Mouse (Mus musculus): Measurements from ENCODE around the gene Prrg3. TPM values are rescaled to one million over a fixed set of nuclear protein-coding genes. Genes with fewer than 3 reads are reported as not detected.
"Not testable (repeated sequence)": the region's sequence is repeated elsewhere in the genome, so short reads cannot be mapped to it uniquely, and the experiment has no call there.

The Prrg3 gene
- polyA plus RNA-seq, 1 experiment: 1.3 TPM

GRCm38 (mm10) chrX:71971325-71971724 lies 8.9 kb downstream of the Prrg3 start:
- Histone ChIP-seq H3K36me3 (ENCODE audit: control insufficient read depth, insufficient read depth, low read length) (no peaks in the 10 kb centered on the region), H3K27ac (ENCODE audit: insufficient read depth, low read length) (no peak overlapping the region), H3K4me1 (ENCODE audit: control insufficient read depth, insufficient read depth, insufficient read length) (no peaks in the 10 kb centered on the region), H3K4me3 (ENCODE audit: extremely low read depth, insufficient read depth, insufficient read length) (no peak overlapping the region), H3K27me3 (ENCODE audit: control insufficient read depth, insufficient read depth, low read length) (no peaks in the 10 kb centered on the region)
- 81% methylated on average over 5 of the region's 5 CpGs for WGBS
- DNase-seq (ENCODE audit: low read depth in 1 of 2, low spot score in 2 of 2): no peak
- TF ChIP-seq POLR2A (IDR thresholded peaks at IDR 0.05; ENCODE audit: low read depth, low read length) (no peak), CTCF (IDR thresholded peaks at IDR 0.05; ENCODE audit: extremely low read depth, insufficient read depth, insufficient read length, insufficient replicate concordance) (no peak)

- WGBS: 76% methylated on average over 2 of the region's 2 CpGs
- Histone ChIP-seq H3K4me3 (ENCODE audit: extremely low read depth, insufficient read depth, insufficient read length) (no peak within 1 kb of the TSS), H3K4me1 (ENCODE audit: control insufficient read depth, insufficient read depth, insufficient read length) (no peaks in the 10 kb centered on the region), H3K27ac (ENCODE audit: insufficient read depth, low read length) (no peak within 1 kb of the TSS), H3K27me3 (ENCODE audit: control insufficient read depth, insufficient read depth, low read length) (no peaks in the 10 kb centered on the region), H3K36me3 (ENCODE audit: control insufficient read depth, insufficient read depth, low read length) (no peaks in the 10 kb centered on the region)
- TF ChIP-seq POLR2A (IDR thresholded peaks at IDR 0.05; ENCODE audit: low read depth, low read length) (no peak), CTCF (IDR thresholded peaks at IDR 0.05; ENCODE audit: extremely low read depth, insufficient read depth, insufficient read length, insufficient replicate concordance) (no peak)
- no peak for DNase-seq (ENCODE audit: low read depth in 1 of 2, low spot score in 2 of 2)
Measured at GRCm38 (mm10) chrX:71972686-71973085, 10.3 kb downstream of the Prrg3 start, which contains the start of gene Fate1. TSS of gene Fate1 (plus strand) at chrX:71972986.

GRCm38 (mm10) chrX:71977681-71978080 lies 15.3 kb downstream of the Prrg3 start:
- not testable (repeated sequence) for H3K36me3 ChIP-seq (ENCODE audit: control insufficient read depth, insufficient read depth, low read length); DNase-seq (ENCODE audit: low read depth in 1 of 2, low spot score in 2 of 2); H3K4me1 ChIP-seq (ENCODE audit: control insufficient read depth, insufficient read depth, insufficient read length); H3K27ac ChIP-seq (ENCODE audit: insufficient read depth, low read length); H3K4me3 ChIP-seq (ENCODE audit: extremely low read depth, insufficient read depth, insufficient read length); H3K27me3 ChIP-seq (ENCODE audit: control insufficient read depth, insufficient read depth, low read length)

GRCm38 (mm10) chrX:71980443-71980842 lies 18.0 kb downstream of the Prrg3 start:
- Histone ChIP-seq H3K4me1 (ENCODE audit: control insufficient read depth, insufficient read depth, insufficient read length) (no peaks in the 10 kb centered on the region), H3K27me3 (ENCODE audit: control insufficient read depth, insufficient read depth, low read length) (no peaks in the 10 kb centered on the region), H3K36me3 (ENCODE audit: control insufficient read depth, insufficient read depth, low read length) (no peaks in the 10 kb centered on the region), H3K27ac (ENCODE audit: insufficient read depth, low read length) (no peak overlapping the region), H3K4me3 (ENCODE audit: extremely low read depth, insufficient read depth, insufficient read length) (no peak overlapping the region)
- DNase-seq (ENCODE audit: low read depth in 1 of 2, low spot score in 2 of 2): no peak
- TF ChIP-seq POLR2A (IDR thresholded peaks at IDR 0.05; ENCODE audit: low read depth, low read length) (no peak), CTCF (IDR thresholded peaks at IDR 0.05; ENCODE audit: extremely low read depth, insufficient read depth, insufficient read length, insufficient replicate concordance) (no peak)
- 72% methylated on average over 3 of the region's 3 CpGs for WGBS

- Histone ChIP-seq H3K27me3 (ENCODE audit: control insufficient read depth, insufficient read depth, low read length) (no peaks in the 10 kb centered on the region), H3K4me1 (ENCODE audit: control insufficient read depth, insufficient read depth, insufficient read length) (no peaks in the 10 kb centered on the region), H3K27ac (ENCODE audit: insufficient read depth, low read length) (no peak overlapping the region), H3K36me3 (ENCODE audit: control insufficient read depth, insufficient read depth, low read length) (no peaks in the 10 kb centered on the region), H3K4me3 (ENCODE audit: extremely low read depth, insufficient read depth, insufficient read length) (no peak overlapping the region)
- WGBS: 76% methylated on average over 2 of the region's 2 CpGs
- no peak for DNase-seq (ENCODE audit: low read depth in 1 of 2, low spot score in 2 of 2)
- TF ChIP-seq CTCF (IDR thresholded peaks at IDR 0.05; ENCODE audit: extremely low read depth, insufficient read depth, insufficient read length, insufficient replicate concordance) (no peak), POLR2A (IDR thresholded peaks at IDR 0.05; ENCODE audit: low read depth, low read length) (no peak)
Measured at GRCm38 (mm10) chrX:71981322-71981721, 18.9 kb downstream of the Prrg3 start.

- no peak for DNase-seq (ENCODE audit: low read depth in 1 of 2, low spot score in 2 of 2)
- no peaks in the 10 kb centered on the region for H3K36me3 ChIP-seq (ENCODE audit: control insufficient read depth, insufficient read depth, low read length)
- no peak overlapping the region for H3K27ac ChIP-seq (ENCODE audit: insufficient read depth, low read length)
- WGBS: 66% methylated on average over 2 of the region's 2 CpGs
- no peak overlapping the region for H3K4me3 ChIP-seq (ENCODE audit: extremely low read depth, insufficient read depth, insufficient read length)
- no peaks in the 10 kb centered on the region for H3K4me1 ChIP-seq (ENCODE audit: control insufficient read depth, insufficient read depth, insufficient read length)
- no peak for TF ChIP-seq CTCF (IDR thresholded peaks at IDR 0.05; ENCODE audit: extremely low read depth, insufficient read depth, insufficient read length, insufficient replicate concordance)
- H3K27me3 ChIP-seq (ENCODE audit: control insufficient read depth, insufficient read depth, low read length): no peaks in the 10 kb centered on the region
Measured at GRCm38 (mm10) chrX:71983205-71983604, 20.8 kb downstream of the Prrg3 start.

- Histone ChIP-seq H3K36me3 (ENCODE audit: control insufficient read depth, insufficient read depth, low read length) (no peaks in the 10 kb centered on the region), H3K27ac (ENCODE audit: insufficient read depth, low read length) (no peak overlapping the region), H3K4me3 (ENCODE audit: extremely low read depth, insufficient read depth, insufficient read length) (no peak overlapping the region), H3K4me1 (ENCODE audit: control insufficient read depth, insufficient read depth, insufficient read length) (no peaks in the 10 kb centered on the region), H3K27me3 (ENCODE audit: control insufficient read depth, insufficient read depth, low read length) (no peaks in the 10 kb centered on the region)
- 87% methylated on average over 1 of the region's 1 CpGs for WGBS
- no peak for DNase-seq (ENCODE audit: low read depth in 1 of 2, low spot score in 2 of 2)
- TF ChIP-seq CTCF (IDR thresholded peaks at IDR 0.05; ENCODE audit: extremely low read depth, insufficient read depth, insufficient read length, insufficient replicate concordance) (no peak), POLR2A (IDR thresholded peaks at IDR 0.05; ENCODE audit: low read depth, low read length) (no peak)
Measured at GRCm38 (mm10) chrX:71983775-71984174, 21.4 kb downstream of the Prrg3 start.

All from spleen, adult 2 months (tissue).